Mouse (Mus musculus): ENCODE measurements around the gene Hnrnpa0.

DNA sequence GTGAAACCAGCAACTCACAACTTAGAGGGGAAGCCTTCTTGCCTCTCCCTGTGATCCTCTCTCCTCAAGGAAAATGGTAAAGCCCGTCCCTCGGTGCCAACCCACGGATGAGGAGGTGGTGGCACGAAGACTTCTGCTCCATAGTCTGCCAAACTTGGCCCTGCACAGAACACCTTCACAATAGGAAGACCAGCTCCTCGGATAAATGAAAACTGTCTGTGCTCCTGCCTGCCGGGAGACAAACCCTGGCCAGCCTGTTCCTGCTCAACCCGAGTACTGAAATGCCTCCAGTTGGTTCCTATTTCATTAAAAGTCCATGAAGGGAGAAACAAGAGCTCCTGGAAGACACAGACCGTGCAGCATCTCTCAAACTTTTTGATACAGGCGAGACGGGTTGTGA, 16.2 kb downstream of the Hnrnpa0 start:
- TF ChIP-seq POLR2A (IDR thresholded peaks at IDR 0.05; ENCODE audit: insufficient read length, low read depth) (no peak), TCF12 (IDR thresholded peaks at IDR 0.05; ENCODE audit: insufficient read depth, poor library complexity, severe bottlenecking) (no peak), USF1 (IDR thresholded peaks at IDR 0.05; ENCODE audit: low read depth) (no peak), MYOG (IDR thresholded peaks at IDR 0.05; ENCODE audit: control insufficient read depth in 1 of 3, insufficient read depth in 1 of 3, insufficient read length in 2 of 3, low read depth in 2 of 3) (no peak), CEBPB (IDR thresholded peaks at IDR 0.05; ENCODE audit: insufficient read depth, poor library complexity, severe bottlenecking) (no peak), SRF (IDR thresholded peaks at IDR 0.05; ENCODE audit: control insufficient read depth, insufficient read length, low read depth) (no peak), MYOD1 (IDR thresholded peaks at IDR 0.05; ENCODE audit: control insufficient read depth in 1 of 3, insufficient read length in 2 of 3, low read depth in 2 of 3) (no peak), TCF3 (IDR thresholded peaks at IDR 0.05; ENCODE audit: insufficient read length, low read depth) (no peak), REST (IDR thresholded peaks at IDR 0.05; ENCODE audit: insufficient read depth, insufficient read length) (no peak)
